26 mouse cellular contexts compared by ENCODE assay signal in genomic region chr11:75689977-75690376, GRCm38 (mm10).
"Had no signal": no experiment of that assay in that cellular context is flagged by ENCODE, and none has a peak within 500 bp of the region (broad histone marks: within the 10 kb centered on the region; RNA-seq: fewer than 3 reads in every experiment).

No protein-coding gene starts in this region.

- DNase-seq: cerebellum, adult 2 months; cerebellum, adult 8-10 months; cerebellum, adult 9-10 months; cerebellum, adult 9-11 months; cerebellum, postnatal 10 days; cerebellum, postnatal 14 days; cerebellum, postnatal 25 days; cerebellum, postnatal 36 days; embryo, embryonic 11 days; forebrain, postnatal 0 days; gastrocnemius, postnatal 14 days; gastrocnemius, postnatal 25 days; gastrocnemius, postnatal 36 days; heart, adult 18-20 months; heart, adult 2 months had no signal

- H3K4me3 ChIP-seq: embryonic facial prominence, embryonic 10.5 days; embryonic facial prominence, embryonic 12.5 days; embryonic facial prominence, embryonic 13.5 days; embryonic facial prominence, embryonic 15.5 days; erythroblast, embryonic 14.5 days; forebrain, embryonic 10.5 days; forebrain, embryonic 12.5 days; forebrain, embryonic 13.5 days; forebrain, embryonic 15.5 days; heart, adult 2 months had no signal

- ATAC-seq: forebrain, embryonic 13.5 days; forebrain, embryonic 14.5 days; forebrain, embryonic 15.5 days; forebrain, embryonic 16.5 days; forebrain, postnatal 0 days had no signal

- H3K9ac ChIP-seq: embryonic facial prominence, embryonic 12.5 days; embryonic facial prominence, embryonic 13.5 days; embryonic facial prominence, embryonic 15.5 days; forebrain, embryonic 12.5 days; forebrain, embryonic 13.5 days; forebrain, embryonic 15.5 days; forebrain, postnatal 0 days had no signal

- H3K27ac ChIP-seq: embryonic facial prominence, embryonic 10.5 days; embryonic facial prominence, embryonic 12.5 days; embryonic facial prominence, embryonic 13.5 days; embryonic facial prominence, embryonic 15.5 days; forebrain, embryonic 10.5 days; forebrain, embryonic 12.5 days; forebrain, embryonic 13.5 days; forebrain, embryonic 15.5 days; heart, adult 2 months had no signal

- H3K4me1 ChIP-seq: embryonic facial prominence, embryonic 10.5 days; embryonic facial prominence, embryonic 12.5 days; forebrain, embryonic 10.5 days; forebrain, embryonic 12.5 days; forebrain, embryonic 13.5 days; forebrain, embryonic 15.5 days had no signal

- H3K27me3 ChIP-seq: embryonic facial prominence, embryonic 12.5 days; embryonic facial prominence, embryonic 13.5 days; embryonic facial prominence, embryonic 15.5 days; forebrain, embryonic 12.5 days; forebrain, embryonic 13.5 days; forebrain, embryonic 15.5 days had no signal

- H3K9me3 ChIP-seq: embryonic facial prominence, embryonic 10.5 days; embryonic facial prominence, embryonic 12.5 days; embryonic facial prominence, embryonic 13.5 days; embryonic facial prominence, embryonic 15.5 days; forebrain, embryonic 10.5 days; forebrain, embryonic 12.5 days; forebrain, embryonic 13.5 days; forebrain, embryonic 15.5 days had no signal

- H3K4me2 ChIP-seq: embryonic facial prominence, embryonic 12.5 days; embryonic facial prominence, embryonic 13.5 days; embryonic facial prominence, embryonic 15.5 days; forebrain, embryonic 12.5 days; forebrain, embryonic 13.5 days; forebrain, embryonic 15.5 days had no signal
